Mouse (Mus musculus) lung, postnatal 36 days (tissue): ENCODE results near the gene Agap2.

Experiments
- DNase-seq: peaks from one replicate; pipeline ENCODE4 v3.0.0; 2022; ENCODE audit warnings: mixed read lengths

Agap2 gene

GRCm38 (mm10) chr10:127078001-127078676, 3.1 kb downstream of the Agap2 start:
- DNase-seq: no peak

GRCm38 (mm10) chr10:127078677-127079575, 3.8 kb downstream of the Agap2 start:
- no peak for DNase-seq

GRCm38 (mm10) chr10:127079665-127080391, 4.7 kb downstream of the Agap2 start:
- no peak for DNase-seq

- no peak for DNase-seq
These were observed 6.1 kb downstream of the Agap2 start for GRCm38 (mm10) chr10:127080901-127081780.

- DNase-seq: no peak
These were observed 7.0 kb downstream of the Agap2 start for GRCm38 (mm10) chr10:127081996-127082620.

- DNase-seq: no peak
These were observed 8.3 kb downstream of the Agap2 start for GRCm38 (mm10) chr10:127083292-127083914.

- no peak for DNase-seq
These were observed 8.8 kb downstream of the Agap2 start for GRCm38 (mm10) chr10:127083915-127084306.

GRCm38 (mm10) chr10:127085052-127085451, 10.0 kb downstream of the Agap2 start:
- no peak for DNase-seq

- DNase-seq: no peak
These were observed 10.5 kb downstream of the Agap2 start for GRCm38 (mm10) chr10:127085633-127086032.

- peak; percentile 70 for DNase-seq
These were observed 15.7 kb downstream of the Agap2 start for GRCm38 (mm10) chr10:127090560-127091411.

GRCm38 (mm10) chr10:127091507-127092396, 16.7 kb downstream of the Agap2 start:
- peak; percentile 43 for DNase-seq

GRCm38 (mm10) chr10:127092742-127093141, 17.7 kb downstream of the Agap2 start:
- no peak for DNase-seq

GRCm38 (mm10) chr10:127094382-127094802, 19.3 kb downstream of the Agap2 start:
- DNase-seq: peak; percentile 86

GRCm38 (mm10) chr10:127098514-127098913, 23.4 kb downstream of the Agap2 start:
- DNase-seq: no peak

- DNase-seq: no peak
These were observed 24.1 kb downstream of the Agap2 start for GRCm38 (mm10) chr10:127099191-127099590.

GRCm38 (mm10) chr10:127099868-127100267, 24.8 kb downstream of the Agap2 start:
- DNase-seq: no peak

GRCm38 (mm10) chr10:127100414-127100813, 25.3 kb downstream of the Agap2 start:
- no peak for DNase-seq

GRCm38 (mm10) chr10:127101151-127101550, 26.1 kb downstream of the Agap2 start:
- DNase-seq: no peak

- DNase-seq: no peak
These were observed 28.5 kb downstream of the Agap2 start for GRCm38 (mm10) chr10:127103631-127104030.
